Mouse (Mus musculus): ENCODE measurements around the gene Dync2h1. TPM values are rescaled to one million over a fixed set of nuclear protein-coding genes. Genes with fewer than 3 reads are reported as not detected.

Gene Dync2h1
- polyA plus RNA-seq, 1 experiment: not detected

DNA sequence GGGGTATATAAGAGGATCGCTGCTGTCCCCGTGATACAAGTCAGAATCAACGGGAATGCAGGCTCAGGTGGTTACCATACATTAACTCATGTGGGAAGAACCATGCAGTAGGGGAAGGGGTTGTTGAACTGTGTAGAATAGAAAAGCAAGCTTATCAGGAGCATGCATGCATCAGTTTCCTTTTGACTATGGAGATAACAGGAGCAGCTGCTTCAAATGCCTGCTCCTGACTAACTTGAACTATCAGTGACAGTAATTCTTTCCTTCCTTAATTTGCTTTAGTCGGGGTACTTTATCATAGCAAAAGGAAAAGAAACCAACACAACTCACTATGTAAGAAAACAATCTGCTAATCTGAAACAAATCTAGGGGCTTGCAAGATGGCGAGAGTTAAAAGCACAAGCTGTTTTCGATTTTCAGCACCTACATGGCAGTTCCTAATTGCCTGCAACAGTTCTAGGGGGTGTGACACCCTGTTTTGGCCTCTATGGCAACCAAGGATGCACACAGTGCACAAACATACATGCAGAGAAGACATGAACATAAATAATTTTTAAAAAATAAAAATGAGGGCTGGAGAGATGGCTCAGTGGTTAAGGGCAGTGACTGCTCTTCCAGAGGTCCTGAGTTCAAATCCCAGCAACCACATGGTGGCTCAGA lies 16.8 kb downstream of the Dync2h1 start:
- H3K4me1 ChIP-seq (ENCODE audit: control insufficient read depth, insufficient read depth, low read length): no peaks in the 10 kb centered on the region
- 92% methylated on average over 6 of the region's 6 CpGs for WGBS
- TF ChIP-seq CTCF (IDR thresholded peaks at IDR 0.05; ENCODE audit: insufficient read depth, low read depth, low read length) (no peak), POLR2A (IDR thresholded peaks at IDR 0.05; ENCODE audit: insufficient read depth, low read depth, low read length) (no peak)
- H3K27ac ChIP-seq (ENCODE audit: insufficient read depth, low read depth, low read length): no peak overlapping the region
- H3K4me3 ChIP-seq (ENCODE audit: insufficient read depth, low read depth, low read length): no peak overlapping the region

GRCm38 (mm10) chr9:7160688-7161087 lies 23.6 kb downstream of the Dync2h1 start:
- Histone ChIP-seq H3K4me1 (ENCODE audit: control insufficient read depth, insufficient read depth, low read length) (no peaks in the 10 kb centered on the region), H3K27ac (ENCODE audit: insufficient read depth, low read depth, low read length) (no peak overlapping the region), H3K4me3 (ENCODE audit: insufficient read depth, low read depth, low read length) (no peak overlapping the region)
- 93% methylated on average over 5 of the region's 5 CpGs for WGBS
- TF ChIP-seq CTCF (IDR thresholded peaks at IDR 0.05; ENCODE audit: insufficient read depth, low read depth, low read length) (no peak), POLR2A (IDR thresholded peaks at IDR 0.05; ENCODE audit: insufficient read depth, low read depth, low read length) (no peak)

DNA sequence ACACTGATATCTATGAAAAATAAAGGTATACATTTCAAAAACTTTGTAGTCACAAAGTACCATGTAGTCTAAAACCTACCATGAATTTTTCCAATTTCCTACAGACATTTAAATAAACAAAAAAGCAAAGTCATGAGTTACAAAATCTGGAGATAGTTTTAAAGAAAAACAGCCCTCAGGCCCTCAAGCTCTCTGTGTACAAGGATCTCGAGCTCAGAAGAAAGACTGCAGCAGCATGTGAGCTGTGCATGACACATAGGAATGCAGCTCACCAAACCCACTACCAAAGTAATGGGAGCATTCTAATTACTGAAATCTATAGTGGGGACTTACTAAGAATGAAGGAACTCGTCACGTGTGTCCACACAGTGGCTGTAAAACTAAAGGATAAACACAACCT lies 24.5 kb downstream of the Dync2h1 start:
- no peak overlapping the region for H3K27ac ChIP-seq (ENCODE audit: insufficient read depth, low read depth, low read length)
- no peak for TF ChIP-seq POLR2A (IDR thresholded peaks at IDR 0.05; ENCODE audit: insufficient read depth, low read depth, low read length)
- no peaks in the 10 kb centered on the region for H3K4me1 ChIP-seq (ENCODE audit: control insufficient read depth, insufficient read depth, low read length)
- no peak overlapping the region for H3K4me3 ChIP-seq (ENCODE audit: insufficient read depth, low read depth, low read length)
- WGBS: 73% methylated on average over 3 of the region's 3 CpGs

- no peak overlapping the region for H3K4me3 ChIP-seq (ENCODE audit: insufficient read depth, low read depth, low read length)
- TF ChIP-seq POLR2A (IDR thresholded peaks at IDR 0.05; ENCODE audit: insufficient read depth, low read depth, low read length): no peak
- TF ChIP-seq CTCF (IDR thresholded peaks at IDR 0.05; ENCODE audit: insufficient read depth, low read depth, low read length): no peak
- 97% methylated on average over 7 of the region's 7 CpGs for WGBS
Observed at GRCm38 (mm10) chr9:7158605-7159004, 25.6 kb downstream of the Dync2h1 start.

GRCm38 (mm10) chr9:7154391-7154790 lies 29.9 kb downstream of the Dync2h1 start:
- WGBS: 95% methylated on average over 2 of the region's 2 CpGs
- TF ChIP-seq CTCF (IDR thresholded peaks at IDR 0.05; ENCODE audit: insufficient read depth, low read depth, low read length): no peak
- TF ChIP-seq POLR2A (IDR thresholded peaks at IDR 0.05; ENCODE audit: insufficient read depth, low read depth, low read length): no peak
- H3K4me3 ChIP-seq (ENCODE audit: insufficient read depth, low read depth, low read length): no peak overlapping the region
- no peak overlapping the region for H3K27ac ChIP-seq (ENCODE audit: insufficient read depth, low read depth, low read length)
- H3K4me1 ChIP-seq (ENCODE audit: control insufficient read depth, insufficient read depth, low read length): no peaks in the 10 kb centered on the region

More at GRCm38 (mm10) chr9:7158605-7159004, 25.6 kb downstream of the Dync2h1 start:
- Histone ChIP-seq H3K4me1 (ENCODE audit: control insufficient read depth, insufficient read depth, low read length) (no peaks in the 10 kb centered on the region), H3K27ac (ENCODE audit: insufficient read depth, low read depth, low read length) (no peak overlapping the region)

DNA sequence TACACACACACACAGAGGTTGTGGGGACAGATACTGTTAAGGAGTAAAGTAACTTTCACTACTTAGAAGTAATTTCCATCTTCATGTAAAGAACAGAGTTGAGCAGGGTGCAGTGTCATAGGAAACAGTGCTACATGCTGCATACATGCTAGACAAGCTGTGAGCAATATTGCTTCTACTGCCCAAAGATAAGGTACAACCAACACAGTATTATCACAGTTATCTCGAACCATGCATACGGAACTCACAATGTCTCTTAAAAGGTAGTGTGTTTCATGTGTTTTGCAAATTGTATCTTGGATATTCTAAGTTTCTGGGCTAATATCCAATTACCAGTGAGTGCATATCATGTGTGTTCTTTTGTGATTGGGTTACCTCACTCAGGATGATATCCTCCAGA lies 61.4 kb downstream of the Dync2h1 start:
- TF ChIP-seq CTCF (IDR thresholded peaks at IDR 0.05; ENCODE audit: insufficient read depth, low read depth, low read length) (no peak), POLR2A (IDR thresholded peaks at IDR 0.05; ENCODE audit: insufficient read depth, low read depth, low read length) (no peak)
- WGBS: 99% methylated on average over 2 of the region's 2 CpGs
- Histone ChIP-seq H3K4me3 (ENCODE audit: insufficient read depth, low read depth, low read length) (no peak overlapping the region), H3K4me1 (ENCODE audit: control insufficient read depth, insufficient read depth, low read length) (no peaks in the 10 kb centered on the region), H3K27ac (ENCODE audit: insufficient read depth, low read depth, low read length) (no peak overlapping the region)

- WGBS: 18% methylated on average over 1 of the region's 1 CpGs
- no peak for TF ChIP-seq CTCF (IDR thresholded peaks at IDR 0.05; ENCODE audit: insufficient read depth, low read depth, low read length)
- no peak for TF ChIP-seq POLR2A (IDR thresholded peaks at IDR 0.05; ENCODE audit: insufficient read depth, low read depth, low read length)
- Histone ChIP-seq H3K4me3 (ENCODE audit: insufficient read depth, low read depth, low read length) (no peak overlapping the region), H3K27ac (ENCODE audit: insufficient read depth, low read depth, low read length) (no peak overlapping the region), H3K4me1 (ENCODE audit: control insufficient read depth, insufficient read depth, low read length) (no peaks in the 10 kb centered on the region)
Observed at GRCm38 (mm10) chr9:7110166-7110565, 74.1 kb downstream of the Dync2h1 start.

DNA sequence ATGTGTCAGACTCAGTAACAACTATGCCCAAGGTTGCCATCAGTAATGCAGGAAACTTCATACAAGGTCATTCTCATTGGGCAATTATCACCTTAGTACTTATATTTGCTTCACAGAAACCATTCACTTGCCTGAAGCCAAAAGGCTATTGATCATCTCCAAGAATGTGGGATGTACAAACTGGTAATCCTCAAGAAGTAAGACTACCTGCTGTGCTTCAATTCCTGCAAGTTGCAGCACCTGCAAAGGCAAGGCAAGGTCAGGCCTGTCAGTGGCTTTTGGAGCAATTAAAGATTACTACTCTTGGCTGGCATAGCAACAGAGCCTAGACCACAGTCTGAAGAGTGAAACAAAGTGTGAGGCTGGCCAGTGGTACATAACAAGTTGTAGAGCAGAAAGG lies 82.9 kb downstream of the Dync2h1 start:
- Histone ChIP-seq H3K4me3 (ENCODE audit: insufficient read depth, low read depth, low read length) (no peak overlapping the region), H3K4me1 (ENCODE audit: control insufficient read depth, insufficient read depth, low read length) (no peaks in the 10 kb centered on the region), H3K27ac (ENCODE audit: insufficient read depth, low read depth, low read length) (no peak overlapping the region)
- TF ChIP-seq CTCF (IDR thresholded peaks at IDR 0.05; ENCODE audit: insufficient read depth, low read depth, low read length): no peak

GRCm38 (mm10) chr9:7074625-7075024 lies 109.6 kb downstream of the Dync2h1 start:
- Histone ChIP-seq H3K4me3 (ENCODE audit: insufficient read depth, low read depth, low read length) (no peak overlapping the region), H3K4me1 (ENCODE audit: control insufficient read depth, insufficient read depth, low read length) (no peaks in the 10 kb centered on the region), H3K27ac (ENCODE audit: insufficient read depth, low read depth, low read length) (no peak overlapping the region)
- WGBS: 96% methylated on average over 2 of the region's 2 CpGs
- TF ChIP-seq POLR2A (IDR thresholded peaks at IDR 0.05; ENCODE audit: insufficient read depth, low read depth, low read length): no peak

GRCm38 (mm10) chr9:7070846-7071245 lies 113.4 kb downstream of the Dync2h1 start:
- no peak for TF ChIP-seq POLR2A (IDR thresholded peaks at IDR 0.05; ENCODE audit: insufficient read depth, low read depth, low read length)
- no peak for TF ChIP-seq CTCF (IDR thresholded peaks at IDR 0.05; ENCODE audit: insufficient read depth, low read depth, low read length)
- Histone ChIP-seq H3K27ac (ENCODE audit: insufficient read depth, low read depth, low read length) (no peak overlapping the region), H3K4me3 (ENCODE audit: insufficient read depth, low read depth, low read length) (no peak overlapping the region), H3K4me1 (ENCODE audit: control insufficient read depth, insufficient read depth, low read length) (no peaks in the 10 kb centered on the region)
- WGBS: 49% methylated on average over 3 of the region's 3 CpGs
